Mouse (Mus musculus): ENCODE results near the gene Kirrel3. TPM values are rescaled to one million over a fixed set of nuclear protein-coding genes. Genes with fewer than 3 reads are reported as not detected.

Kirrel3 gene
- polyA plus RNA-seq, 1 experiment from 2014 or later, result 2.5 TPM

GRCm38 (mm10) chr9:34463666-34464065, 22.0 kb upstream of the Kirrel3 start:
- H3K9me3 ChIP-seq (replicated peaks; ENCODE audit: control insufficient read depth, low read length), result no peaks in the 10 kb centered on the region
- WGBS, result 63% methylated on average over 2 of the region's 2 CpGs
- DNase-seq (ENCODE audit: low spot score) (no peak), ATAC-seq (replicated peaks; ENCODE audit: insufficient number of reproducible peaks, low FRiP score, low TSS enrichment, low read depth) (no peak)
- no peak overlapping the region for H3K4me2 ChIP-seq (ENCODE audit: low read depth, low read length)
- no peaks in the 10 kb centered on the region for H3K4me1 ChIP-seq (ENCODE audit: control insufficient read depth, insufficient read depth, low read length)
- no peak overlapping the region for H3K27ac ChIP-seq (replicated peaks; ENCODE audit: low read depth, low read length)
- no peaks in the 10 kb centered on the region for H3K27me3 ChIP-seq (ENCODE audit: control insufficient read depth, insufficient read depth, low read length)
- H3K9ac ChIP-seq (replicated peaks; ENCODE audit: low read length), result no peak overlapping the region
- no peak overlapping the region for H3K4me3 ChIP-seq (ENCODE audit: low read depth, low read length)
- H3K36me3 ChIP-seq (replicated peaks; ENCODE audit: control insufficient read depth, insufficient read depth, low read depth, low read length), result no peaks in the 10 kb centered on the region

GRCm38 (mm10) chr9:34466058-34466457, 19.6 kb upstream of the Kirrel3 start:
- no peaks in the 10 kb centered on the region for H3K36me3 ChIP-seq (replicated peaks; ENCODE audit: control insufficient read depth, insufficient read depth, low read depth, low read length)
- H3K27me3 ChIP-seq (ENCODE audit: control insufficient read depth, insufficient read depth, low read length), result no peaks in the 10 kb centered on the region
- H3K27ac ChIP-seq (replicated peaks; ENCODE audit: low read depth, low read length), result no peak overlapping the region
- H3K4me1 ChIP-seq (ENCODE audit: control insufficient read depth, insufficient read depth, low read length), result no peaks in the 10 kb centered on the region
- ATAC-seq (replicated peaks; ENCODE audit: insufficient number of reproducible peaks, low FRiP score, low TSS enrichment, low read depth) (no peak), DNase-seq (ENCODE audit: low spot score) (no peak)
- H3K4me2 ChIP-seq (ENCODE audit: low read depth, low read length), result no peak overlapping the region
- WGBS, result 58% methylated on average over 3 of the region's 3 CpGs
- H3K9ac ChIP-seq (replicated peaks; ENCODE audit: low read length), result no peak overlapping the region
- no peaks in the 10 kb centered on the region for H3K9me3 ChIP-seq (replicated peaks; ENCODE audit: control insufficient read depth, low read length)
- no peak overlapping the region for H3K4me3 ChIP-seq (ENCODE audit: low read depth, low read length)

- no peak for DNase-seq (ENCODE audit: low spot score)
- Histone ChIP-seq H3K4me1 (ENCODE audit: control insufficient read depth, insufficient read depth, low read length) (no peaks in the 10 kb centered on the region), H3K36me3 (replicated peaks; ENCODE audit: control insufficient read depth, insufficient read depth, low read depth, low read length) (no peaks in the 10 kb centered on the region), H3K4me3 (ENCODE audit: low read depth, low read length) (no peak overlapping the region), H3K9me3 (replicated peaks; ENCODE audit: control insufficient read depth, low read length) (no peaks in the 10 kb centered on the region), H3K9ac (replicated peaks; ENCODE audit: low read length) (no peak overlapping the region), H3K27ac (replicated peaks; ENCODE audit: low read depth, low read length) (no peak overlapping the region), H3K27me3 (ENCODE audit: control insufficient read depth, insufficient read depth, low read length) (no peaks in the 10 kb centered on the region), H3K4me2 (ENCODE audit: low read depth, low read length) (no peak overlapping the region)
- 81% methylated on average over 3 of the region's 3 CpGs for WGBS
- no peak for ATAC-seq (replicated peaks; ENCODE audit: insufficient number of reproducible peaks, low FRiP score, low TSS enrichment, low read depth)
Observed at GRCm38 (mm10) chr9:34469180-34469579, 16.5 kb upstream of the Kirrel3 start.

- no peak overlapping the region for H3K4me3 ChIP-seq (ENCODE audit: low read depth, low read length)
- 51% methylated on average over 5 of the region's 5 CpGs for WGBS
- no peak overlapping the region for H3K9ac ChIP-seq (replicated peaks; ENCODE audit: low read length)
- H3K27me3 ChIP-seq (ENCODE audit: control insufficient read depth, insufficient read depth, low read length), result no peaks in the 10 kb centered on the region
- ATAC-seq (replicated peaks; ENCODE audit: insufficient number of reproducible peaks, low FRiP score, low TSS enrichment, low read depth) (no peak), DNase-seq (ENCODE audit: low spot score) (no peak)
- no peaks in the 10 kb centered on the region for H3K36me3 ChIP-seq (replicated peaks; ENCODE audit: control insufficient read depth, insufficient read depth, low read depth, low read length)
- no peak overlapping the region for H3K27ac ChIP-seq (replicated peaks; ENCODE audit: low read depth, low read length)
- H3K4me2 ChIP-seq (ENCODE audit: low read depth, low read length), result no peak overlapping the region
- H3K9me3 ChIP-seq (replicated peaks; ENCODE audit: control insufficient read depth, low read length), result no peaks in the 10 kb centered on the region
- no peaks in the 10 kb centered on the region for H3K4me1 ChIP-seq (ENCODE audit: control insufficient read depth, insufficient read depth, low read length)
Observed at GRCm38 (mm10) chr9:34476206-34476605, 9.5 kb upstream of the Kirrel3 start.

- Histone ChIP-seq H3K4me1 (ENCODE audit: control insufficient read depth, insufficient read depth, low read length) (no peaks in the 10 kb centered on the region), H3K9ac (replicated peaks; ENCODE audit: low read length) (no peak overlapping the region), H3K4me3 (ENCODE audit: low read depth, low read length) (no peak overlapping the region), H3K9me3 (replicated peaks; ENCODE audit: control insufficient read depth, low read length) (no peaks in the 10 kb centered on the region), H3K27me3 (ENCODE audit: control insufficient read depth, insufficient read depth, low read length) (no peaks in the 10 kb centered on the region), H3K27ac (replicated peaks; ENCODE audit: low read depth, low read length) (no peak overlapping the region), H3K36me3 (replicated peaks; ENCODE audit: control insufficient read depth, insufficient read depth, low read depth, low read length) (no peaks in the 10 kb centered on the region), H3K4me2 (ENCODE audit: low read depth, low read length) (no peak overlapping the region)
- ATAC-seq (replicated peaks; ENCODE audit: insufficient number of reproducible peaks, low FRiP score, low TSS enrichment, low read depth) (no peak), DNase-seq (ENCODE audit: low spot score) (no peak)
- WGBS, result 93% methylated on average over 2 of the region's 2 CpGs
Observed at GRCm38 (mm10) chr9:34478494-34478893, 7.2 kb upstream of the Kirrel3 start.

- WGBS, result 57% methylated on average over 2 of the region's 2 CpGs
- no peak for DNase-seq (ENCODE audit: low spot score)
- ATAC-seq (replicated peaks; ENCODE audit: insufficient number of reproducible peaks, low FRiP score, low TSS enrichment, low read depth), result no peak
- H3K9me3 ChIP-seq (replicated peaks; ENCODE audit: control insufficient read depth, low read length), result no peaks in the 10 kb centered on the region
- H3K4me2 ChIP-seq (ENCODE audit: low read depth, low read length), result no peak overlapping the region
- no peak overlapping the region for H3K4me3 ChIP-seq (ENCODE audit: low read depth, low read length)
- H3K4me1 ChIP-seq (ENCODE audit: control insufficient read depth, insufficient read depth, low read length), result no peaks in the 10 kb centered on the region
- no peak overlapping the region for H3K9ac ChIP-seq (replicated peaks; ENCODE audit: low read length)
- peaks cover 15% of the 10 kb centered on the region for H3K27me3 ChIP-seq (ENCODE audit: control insufficient read depth, insufficient read depth, low read length)
- H3K27ac ChIP-seq (replicated peaks; ENCODE audit: low read depth, low read length), result no peak overlapping the region
- no peaks in the 10 kb centered on the region for H3K36me3 ChIP-seq (replicated peaks; ENCODE audit: control insufficient read depth, insufficient read depth, low read depth, low read length)
Observed at GRCm38 (mm10) chr9:34483236-34483635, 2.5 kb upstream of the Kirrel3 start.

GRCm38 (mm10) chr9:34484665-34485064, 1.0 kb upstream of the Kirrel3 start:
- H3K27me3 ChIP-seq (ENCODE audit: control insufficient read depth, insufficient read depth, low read length), result peaks cover 20% of the 10 kb centered on the region
- H3K9me3 ChIP-seq (replicated peaks; ENCODE audit: control insufficient read depth, low read length), result no peaks in the 10 kb centered on the region
- no peak for ATAC-seq (replicated peaks; ENCODE audit: insufficient number of reproducible peaks, low FRiP score, low TSS enrichment, low read depth)

GRCm38 (mm10) chr9:34488267-34488666, 2.6 kb downstream of the Kirrel3 start:
- Histone ChIP-seq H3K27me3 (ENCODE audit: control insufficient read depth, insufficient read depth, low read length) (peaks cover 30% of the 10 kb centered on the region), H3K9me3 (replicated peaks; ENCODE audit: control insufficient read depth, low read length) (no peaks in the 10 kb centered on the region), H3K4me2 (ENCODE audit: low read depth, low read length) (peak overlapping the region; percentile 87), H3K9ac (replicated peaks; ENCODE audit: low read length) (peak overlapping the region; percentile 57; the same call in 1 of the 2 replicates), H3K27ac (replicated peaks; ENCODE audit: low read depth, low read length) (no peak overlapping the region), H3K4me3 (ENCODE audit: low read depth, low read length) (peak overlapping the region; percentile 57), H3K36me3 (replicated peaks; ENCODE audit: control insufficient read depth, insufficient read depth, low read depth, low read length) (no peaks in the 10 kb centered on the region), H3K4me1 (ENCODE audit: control insufficient read depth, insufficient read depth, low read length) (no peaks in the 10 kb centered on the region)
- no peak for DNase-seq (ENCODE audit: low spot score)
- WGBS, result under 1% methylated on average over 9 of the region's 9 CpGs
- no peak for ATAC-seq (replicated peaks; ENCODE audit: insufficient number of reproducible peaks, low FRiP score, low TSS enrichment, low read depth)

More at GRCm38 (mm10) chr9:34484665-34485064, 1.0 kb upstream of the Kirrel3 start:
- no peaks in the 10 kb centered on the region for H3K4me1 ChIP-seq (ENCODE audit: control insufficient read depth, insufficient read depth, low read length)
- no peak overlapping the region; the same call in 1 of the 2 replicates for H3K9ac ChIP-seq (replicated peaks; ENCODE audit: low read length)
- no peak for DNase-seq (ENCODE audit: low spot score)
- no peak overlapping the region for H3K27ac ChIP-seq (replicated peaks; ENCODE audit: low read depth, low read length)
- H3K4me2 ChIP-seq (ENCODE audit: low read depth, low read length), result no peak overlapping the region
- no peaks in the 10 kb centered on the region for H3K36me3 ChIP-seq (replicated peaks; ENCODE audit: control insufficient read depth, insufficient read depth, low read depth, low read length)
- 52% methylated on average over 6 of the region's 6 CpGs for WGBS
- no peak overlapping the region for H3K4me3 ChIP-seq (ENCODE audit: low read depth, low read length)
